ENCODE assay signal across 9 mouse cellular contexts in genomic region chr2:168250270-168250669, GRCm38 (mm10). TPM values are rescaled to one million over a fixed set of nuclear protein-coding genes. Genes with fewer than 3 reads are reported as not detected.
DNase-seq lines count a peak whose midpoint lies in the region; ATAC-seq and TF ChIP-seq lines count a peak whose summit lies in the region.
"Had no signal": no experiment of that assay in that cellular context is flagged by ENCODE, and none has a peak within 500 bp of the region (broad histone marks: within the 10 kb centered on the region; RNA-seq: fewer than 3 reads in every experiment).

No protein-coding gene starts in this region.

- H3K36me3 ChIP-seq in E14TG2a.4 (ENCODE audit: insufficient read depth, low read length), result no peaks in the 10 kb centered on the region
- no peaks in the 10 kb centered on the region for H3K36me3 ChIP-seq in embryonic facial prominence, embryonic 11.5 days (replicated peaks; ENCODE audit: control insufficient read depth, insufficient read depth, low read depth, low read length)
- H3K36me3 ChIP-seq: limb, embryonic 15.5 days had no signal

- H3K4me1 ChIP-seq in E14TG2a.4 (replicated peaks; ENCODE audit: low read depth, low read length), result peaks cover 33% of the 10 kb centered on the region
- no peaks in the 10 kb centered on the region for H3K4me1 ChIP-seq in embryonic facial prominence, embryonic 11.5 days (ENCODE audit: control insufficient read depth, insufficient read depth, low read length)

- no peak overlapping the region for H3K27ac ChIP-seq in embryonic facial prominence, embryonic 11.5 days (replicated peaks; ENCODE audit: low read depth, low read length)
- H3K27ac ChIP-seq: limb, embryonic 15.5 days had no signal

- 17% methylated on average over 8 of the region's 8 CpGs for WGBS in embryonic facial prominence, embryonic 11.5 days

- H3K9ac ChIP-seq in embryonic facial prominence, embryonic 11.5 days (replicated peaks; ENCODE audit: low read length), result no peak overlapping the region
- H3K9ac ChIP-seq: limb, embryonic 15.5 days had no signal

- no peaks in the 10 kb centered on the region for H3K9me3 ChIP-seq in E14TG2a.4 (ENCODE audit: low read length)
- H3K9me3 ChIP-seq in embryonic facial prominence, embryonic 11.5 days (replicated peaks; ENCODE audit: control insufficient read depth, low read length), result no peaks in the 10 kb centered on the region
- H3K9me3 ChIP-seq: limb, embryonic 15.5 days had no signal

- peak; percentile 79 for TF ChIP-seq CTCF in E14TG2a.4 (conservative IDR thresholded peaks at IDR 0.05; ENCODE audit: low read length)

- H3K4me2 ChIP-seq in embryonic facial prominence, embryonic 11.5 days (ENCODE audit: low read depth, low read length), result no peak overlapping the region
- H3K4me2 ChIP-seq: limb, embryonic 15.5 days had no signal

- no peak overlapping the region for H3K4me3 ChIP-seq in E14TG2a.4 (replicated peaks; ENCODE audit: low read length)
- H3K4me3 ChIP-seq in embryonic facial prominence, embryonic 11.5 days (ENCODE audit: low read depth, low read length), result no peak overlapping the region
- H3K4me3 ChIP-seq: limb, embryonic 15.5 days had no signal

- peak; percentile 79 to 86 for DNase-seq in adrenal gland, postnatal 36 days
- peak; percentile 91 for DNase-seq in embryonic facial prominence, embryonic 11.5 days (ENCODE audit: low spot score)
- DNase-seq in layer of hippocampus, postnatal 10 days (ENCODE audit: low spot score in 2 of 2), result peak; percentile 91 to 93
- DNase-seq in lung, postnatal 36 days, result peak; percentile 94
- DNase-seq in right cerebral cortex, adult 18-20 months, result peak; percentile 79
- DNase-seq in urinary bladder, adult 2 months (ENCODE audit: low spot score), result peak; percentile 47

- H3K27me3 ChIP-seq in E14TG2a.4 (ENCODE audit: insufficient read depth, low read length), result peaks cover 3% of the 10 kb centered on the region
- no peaks in the 10 kb centered on the region for H3K27me3 ChIP-seq in embryonic facial prominence, embryonic 11.5 days (ENCODE audit: control insufficient read depth, insufficient read depth, low read length)

- ATAC-seq in embryonic facial prominence, embryonic 11.5 days (replicated peaks; ENCODE audit: insufficient number of reproducible peaks, low FRiP score, low TSS enrichment, low read depth), result peak; percentile 36; the same call in 1 of the 2 replicates
- peak; percentile 63 to 70; a peak in 3 of 4 replicates for ATAC-seq in hematopoietic stem cell, adult 5-6 weeks (replicated peaks in 1 of 2; ENCODE audit: insufficient read depth in 1 of 2, low FRiP score in 2 of 2, low TSS enrichment in 1 of 2, low read depth in 1 of 2, poor library complexity in 2 of 2, severe bottlenecking in 2 of 2)

RNA-seq across cellular contexts. Expression of gene Mocs3, which starts 19.8 kb away (rescaled TPM):
- 10 to 100 TPM; 14.3 to 15.8 TPM for total RNA-seq in adrenal gland, postnatal 36 days (2021)
- 7.6 and 8.4 TPM in 2 replicates for polyA plus RNA-seq in embryonic facial prominence, embryonic 11.5 days (2014; fragmentation: Nextera tagmentation; extraction: Ambion mirVana)
- total RNA-seq in hematopoietic stem cell, adult 5-6 weeks (2017), result 2.5 and 5.1 TPM in 2 replicates
- total RNA-seq in layer of hippocampus, postnatal 10 days (2021), result 10 to 100 TPM; 16.1 to 17.4 TPM
- polyA plus RNA-seq in urinary bladder, adult 2 months (2012; rRNA removed), result 7.9 and 9.8 TPM in 2 replicates

RNA-seq across cellular contexts. Expression of gene Dpm1, which starts 19.9 kb away (rescaled TPM):
- 100 to 1,000 TPM; 104 to 123 TPM for total RNA-seq in adrenal gland, postnatal 36 days (2021)
- polyA plus RNA-seq in embryonic facial prominence, embryonic 11.5 days (2014; fragmentation: Nextera tagmentation; extraction: Ambion mirVana), result 69.2 and 78.5 TPM in 2 replicates
- total RNA-seq in hematopoietic stem cell, adult 5-6 weeks (2017), result 52.0 and 66.1 TPM in 2 replicates
- 10 to 100 TPM; 46.0 to 57.8 TPM for total RNA-seq in layer of hippocampus, postnatal 10 days (2021)
- polyA plus RNA-seq in urinary bladder, adult 2 months (2012; rRNA removed), result 14.9 and 19.4 TPM in 2 replicates

RNA-seq across cellular contexts. Expression of gene Gm20716, which starts 20.1 kb away (rescaled TPM):
- 10 to 100 TPM; 26.6 to 27.7 TPM for total RNA-seq in adrenal gland, postnatal 36 days (2021)
- polyA plus RNA-seq in embryonic facial prominence, embryonic 11.5 days (2014; fragmentation: Nextera tagmentation; extraction: Ambion mirVana), result 27.1 and 27.2 TPM in 2 replicates
- 54.6 and 68.7 TPM in 2 replicates for total RNA-seq in hematopoietic stem cell, adult 5-6 weeks (2017)
- total RNA-seq in layer of hippocampus, postnatal 10 days (2021), result 10 to 100 TPM; 28.0 to 28.3 TPM
- 30.3 and 39.7 TPM in 2 replicates for polyA plus RNA-seq in urinary bladder, adult 2 months (2012; rRNA removed)

RNA-seq across cellular contexts. Expression of gene Kcng1, which starts 31.3 kb away (rescaled TPM):
- total RNA-seq in adrenal gland, postnatal 36 days (2021), result not detected
- polyA plus RNA-seq in embryonic facial prominence, embryonic 11.5 days (2014; fragmentation: Nextera tagmentation; extraction: Ambion mirVana), result 0.50 and 0.92 TPM in 2 replicates
- total RNA-seq in hematopoietic stem cell, adult 5-6 weeks (2017), result 0.74 and 1.0 TPM in 2 replicates
- total RNA-seq in layer of hippocampus, postnatal 10 days (2021), result 10 to 100 TPM; 45.5 to 46.8 TPM
- polyA plus RNA-seq in urinary bladder, adult 2 months (2012; rRNA removed), result 3.4 and 16.5 TPM in 2 replicates

RNA-seq across cellular contexts. Expression of gene Adnp, which starts 43.4 kb away (rescaled TPM):
- total RNA-seq in adrenal gland, postnatal 36 days (2021), result 10 to 100 TPM; 52.1 to 61.7 TPM
- polyA plus RNA-seq in embryonic facial prominence, embryonic 11.5 days (2014; fragmentation: Nextera tagmentation; extraction: Ambion mirVana), result 3.3 and 10.1 TPM in 2 replicates
- 9.3 and 11.3 TPM in 2 replicates for total RNA-seq in hematopoietic stem cell, adult 5-6 weeks (2017)
- 100 to 1,000 TPM; 113 to 115 TPM for total RNA-seq in layer of hippocampus, postnatal 10 days (2021)
- 22.3 and 22.4 TPM in 2 replicates for polyA plus RNA-seq in urinary bladder, adult 2 months (2012; rRNA removed)
